Mouse (Mus musculus): ENCODE measurements at regions not wholly inside any gene's neighbourhood (a gene's known extent, or its start where the extent isn't known, plus 50 kb on each side); places are given as distances from the start of the nearest gene placed in this dataset.

- DNase-seq: no peak
These were observed 599.1 kb downstream of the Gm19410 start for GRCm38 (mm10) chr8:36364567-36365231.

- peak; percentile 61 to 68 for DNase-seq
These were observed 600.4 kb downstream of the Gm19410 start for GRCm38 (mm10) chr8:36365945-36366344.

- DNase-seq: no peak
These were observed 611.2 kb downstream of the Gm19410 start for GRCm38 (mm10) chr8:36376579-36377350.

GRCm38 (mm10) chr8:36394487-36394886 is 598.9 kb upstream of the AI429214 start:
- DNase-seq: no peak

- DNase-seq: peak; percentile 6 to 21
These were observed 596.9 kb upstream of the AI429214 start for GRCm38 (mm10) chr8:36396493-36396892.

- DNase-seq: peak; percentile 78 to 85
These were observed 586.7 kb upstream of the AI429214 start for GRCm38 (mm10) chr8:36406706-36407105.

All from cerebellum, postnatal 14 days (tissue).